Mouse (Mus musculus) megakaryocyte, embryonic 14.5 days (primary cell): ENCODE measurements around the gene Prickle1.

Experiments used
- FLI1 ChIP-seq: IDR thresholded peaks from 2 replicates; pipeline ENCODE4 v1.6.1; 2012; ENCODE audit warnings: low read length, inconsistent platforms, mixed read lengths
- GATA1 ChIP-seq: IDR thresholded peaks from 3 replicates; pipeline ENCODE4 v1.6.1; 2012; ENCODE audit warnings: mixed read lengths, low read length, inconsistent platforms, borderline replicate concordance

GRCm38 (mm10) chr15:93579100-93579499 lies 16.6 kb downstream of the Prickle1 start:
- TF ChIP-seq GATA1 (no peak), FLI1 (no peak)
